In genomic region chr2:50119101-50119500, GRCm38 (mm10) we compare ENCODE assay signal across 16 mouse cellular contexts. TPM values are rescaled to one million over a fixed set of nuclear protein-coding genes. Genes with fewer than 3 reads are reported as not detected.
"Had no signal": no experiment of that assay in that cellular context is flagged by ENCODE, and none has a peak within 500 bp of the region (broad histone marks: within the 10 kb centered on the region; RNA-seq: fewer than 3 reads in every experiment).

No protein-coding gene starts in this region.

- H3K4me2 ChIP-seq: neural tube, embryonic 13.5 days; neural tube, embryonic 15.5 days; stomach, embryonic 15.5 days had no signal

- H3K4me1 ChIP-seq: neural tube, embryonic 13.5 days; neural tube, embryonic 15.5 days; stomach, embryonic 15.5 days had no signal

- H3K9ac ChIP-seq: neural tube, embryonic 13.5 days; neural tube, embryonic 15.5 days; stomach, embryonic 15.5 days had no signal

- H3K27me3 ChIP-seq: neural tube, embryonic 13.5 days; neural tube, embryonic 15.5 days; stomach, embryonic 15.5 days had no signal

- H3K4me3 ChIP-seq: neural tube, embryonic 13.5 days; neural tube, embryonic 15.5 days; stomach, embryonic 15.5 days had no signal

- H3K36me3 ChIP-seq: neural tube, embryonic 13.5 days; neural tube, embryonic 15.5 days; stomach, embryonic 15.5 days had no signal

- H3K27ac ChIP-seq: neural tube, embryonic 13.5 days; neural tube, embryonic 15.5 days; stomach, embryonic 15.5 days had no signal

- DNase-seq: retina, postnatal 1 day; right cerebral cortex, adult 18-20 months; right cerebral cortex, postnatal 14 days; right cerebral cortex, postnatal 25 days; right cerebral cortex, postnatal 4 days; spleen, adult 18-20 months; thymus, adult 18-20 months; thymus, adult 2 months; thymus, postnatal 14 days; thymus, postnatal 25 days; thymus, postnatal 36 days; thymus, postnatal 4 days had no signal

- H3K9me3 ChIP-seq: neural tube, embryonic 13.5 days; neural tube, embryonic 15.5 days; stomach, embryonic 15.5 days had no signal

RNA-seq across cellular contexts. Expression of gene Lypd6, which starts 52.9 kb away (rescaled TPM):
- total RNA-seq: neutrophil, adult 5-6 weeks had no signal
